Mouse (Mus musculus) embryonic facial prominence, embryonic 15.5 days (tissue): ENCODE measurements around the gene Lefty2. TPM values are rescaled to one million over a fixed set of nuclear protein-coding genes. Genes with fewer than 3 reads are reported as not detected.
"Not testable (repeated sequence)": the region's sequence is repeated elsewhere in the genome, so short reads cannot be mapped to it uniquely, and the experiment has no call there.

Experiments
- ATAC-seq: fragments of 200-750 bp; cut with Nextera tagmentation; 2 replicates; pipeline ENCODE4 v1.8.0; 2017; ENCODE audit warnings: low read depth, moderate TSS enrichment; ENCODE audit not compliant: insufficient number of reproducible peaks, low FRiP score, low TSS enrichment
- H3K27ac ChIP-seq: fragments of 300-500 bp; sonication (generic); replicated peaks from 2 replicates; pipeline ENCODE4 v1.5.1; 2015; ENCODE audit warnings: mild to moderate bottlenecking, inconsistent platforms
- H3K27me3 ChIP-seq: fragments of 300-500 bp; sonication (generic); 2 replicates; pipeline ENCODE4 v1.6.1; 2015; ENCODE audit warnings: inconsistent platforms
- H3K36me3 ChIP-seq: fragments of 300-500 bp; sonication (generic); 2 replicates; pipeline ENCODE4 v1.6.1; 2015; ENCODE audit warnings: mild to moderate bottlenecking, inconsistent platforms
- H3K4me1 ChIP-seq: fragments of 300-500 bp; sonication (generic); 2 replicates; pipeline ENCODE4 v1.6.1; 2015; ENCODE audit warnings: inconsistent platforms
- H3K4me2 ChIP-seq: fragments of 300-500 bp; sonication (generic); replicated peaks from 2 replicates; pipeline ENCODE4 v1.6.1; 2015; ENCODE audit warnings: mild to moderate bottlenecking, inconsistent platforms
- H3K4me3 ChIP-seq: fragments of 300-500 bp; sonication (generic); replicated peaks from 2 replicates; pipeline ENCODE4 v1.5.1; 2015; ENCODE audit warnings: mild to moderate bottlenecking, inconsistent platforms
- H3K9ac ChIP-seq: fragments of 300-500 bp; sonication (generic); 2 replicates; pipeline ENCODE4 v1.6.1; 2015; ENCODE audit warnings: inconsistent platforms
- H3K9me3 ChIP-seq: fragments of 300-500 bp; sonication (generic); replicated peaks from 2 replicates; pipeline ENCODE4 v1.6.1; 2016; ENCODE audit warnings: inconsistent platforms
- WGBS: fragments of 180-500 bp; shearing (Covaris S2); methylation state at CpG from one replicate; pipeline ENCODE4 v1.1.7; 2015; 5-methylcytosine and 5-hydroxymethylcytosine counted together
- polyA plus RNA-seq: library from polyadenylated mRNA; unstranded; fragments of >200 nt; fragmentation: Nextera tagmentation; extraction: Ambion mirVana; gene quantifications from 2 replicates; pipeline ENCODE4 v1.2.1, GENCODE M21; 2015

Gene Lefty2
- polyA plus RNA-seq, 1 experiment from 2014 or later: 0.24 TPM

GRCm38 (mm10) chr1:180873861-180874484, 18.9 kb upstream of the Lefty2 start:
- peak; percentile 53; the same call in 1 of the 2 replicates for ATAC-seq
- no peaks in the 10 kb centered on the region for H3K36me3 ChIP-seq
- no peak overlapping the region for H3K4me2 ChIP-seq
- H3K9ac ChIP-seq: no peak overlapping the region
- no peak overlapping the region for H3K4me3 ChIP-seq
- WGBS: 15% methylated on average over 9 of the region's 9 CpGs
- no peaks in the 10 kb centered on the region for H3K9me3 ChIP-seq
- H3K27ac ChIP-seq: no peak overlapping the region
- no peaks in the 10 kb centered on the region for H3K4me1 ChIP-seq
- H3K27me3 ChIP-seq: no peaks in the 10 kb centered on the region

- Histone ChIP-seq H3K4me2 (no peak overlapping the region), H3K9ac (no peak overlapping the region), H3K27me3 (no peaks in the 10 kb centered on the region), H3K4me3 (no peak overlapping the region), H3K27ac (no peak overlapping the region), H3K36me3 (no peaks in the 10 kb centered on the region), H3K4me1 (no peaks in the 10 kb centered on the region), H3K9me3 (no peaks in the 10 kb centered on the region)
- 71% methylated on average over 2 of the region's 2 CpGs for WGBS
- no peak for ATAC-seq
These were observed 18.3 kb upstream of the Lefty2 start for GRCm38 (mm10) chr1:180874615-180875014.

GRCm38 (mm10) chr1:180875126-180875525, 17.8 kb upstream of the Lefty2 start:
- WGBS: 82% methylated on average over 9 of the region's 9 CpGs
- H3K36me3 ChIP-seq: no peaks in the 10 kb centered on the region
- no peak for ATAC-seq
- no peak overlapping the region for H3K4me2 ChIP-seq
- no peak overlapping the region for H3K27ac ChIP-seq
- H3K27me3 ChIP-seq: no peaks in the 10 kb centered on the region
- no peak overlapping the region for H3K9ac ChIP-seq
- no peaks in the 10 kb centered on the region for H3K4me1 ChIP-seq
- H3K4me3 ChIP-seq: no peak overlapping the region
- H3K9me3 ChIP-seq: no peaks in the 10 kb centered on the region

- no peaks in the 10 kb centered on the region for H3K36me3 ChIP-seq
- no peak overlapping the region for H3K9ac ChIP-seq
- 76% methylated on average over 4 of the region's 4 CpGs for WGBS
- H3K9me3 ChIP-seq: no peaks in the 10 kb centered on the region
- no peaks in the 10 kb centered on the region for H3K27me3 ChIP-seq
- no peak overlapping the region for H3K27ac ChIP-seq
- H3K4me3 ChIP-seq: no peak overlapping the region
- H3K4me2 ChIP-seq: no peak overlapping the region
- ATAC-seq: no peak
- no peaks in the 10 kb centered on the region for H3K4me1 ChIP-seq
These were observed 15.4 kb upstream of the Lefty2 start for GRCm38 (mm10) chr1:180877466-180877865.

GRCm38 (mm10) chr1:180881768-180882167, 11.1 kb upstream of the Lefty2 start:
- H3K27ac ChIP-seq: no peak overlapping the region
- WGBS: 77% methylated on average over 3 of the region's 3 CpGs
- no peaks in the 10 kb centered on the region for H3K9me3 ChIP-seq
- no peaks in the 10 kb centered on the region for H3K36me3 ChIP-seq
- H3K4me2 ChIP-seq: no peak overlapping the region
- no peak overlapping the region for H3K9ac ChIP-seq
- H3K4me3 ChIP-seq: no peak overlapping the region
- no peaks in the 10 kb centered on the region for H3K4me1 ChIP-seq
- ATAC-seq: no peak
- H3K27me3 ChIP-seq: no peaks in the 10 kb centered on the region

- H3K9ac ChIP-seq: no peak overlapping the region
- ATAC-seq: no peak
- H3K27ac ChIP-seq: no peak overlapping the region
- no peaks in the 10 kb centered on the region for H3K27me3 ChIP-seq
- no peak overlapping the region for H3K4me2 ChIP-seq
- H3K36me3 ChIP-seq: no peaks in the 10 kb centered on the region
- no peak overlapping the region for H3K4me3 ChIP-seq
- no peaks in the 10 kb centered on the region for H3K9me3 ChIP-seq
- peaks cover 6% of the 10 kb centered on the region for H3K4me1 ChIP-seq
- 48% methylated on average over 7 of the region's 7 CpGs for WGBS
These were observed 9.2 kb upstream of the Lefty2 start for GRCm38 (mm10) chr1:180883731-180884130.

GRCm38 (mm10) chr1:180884484-180884883, 8.4 kb upstream of the Lefty2 start:
- no peak for ATAC-seq
- Histone ChIP-seq H3K36me3 (no peaks in the 10 kb centered on the region), H3K4me1 (peaks cover 13% of the 10 kb centered on the region), H3K27me3 (no peaks in the 10 kb centered on the region), H3K4me2 (no peak overlapping the region), H3K9ac (no peak overlapping the region), H3K27ac (no peak overlapping the region), H3K9me3 (no peaks in the 10 kb centered on the region), H3K4me3 (no peak overlapping the region)
- 78% methylated on average over 9 of the region's 9 CpGs for WGBS

GRCm38 (mm10) chr1:180888556-180889042, 4.3 kb upstream of the Lefty2 start:
- 2% methylated on average over 13 of the region's 13 CpGs for WGBS
- H3K9me3 ChIP-seq: no peaks in the 10 kb centered on the region
- H3K27ac ChIP-seq: peak overlapping the region; percentile 58; the same call in 1 of the 2 replicates
- H3K4me2 ChIP-seq: peak overlapping the region; percentile 45
- peak overlapping the region; percentile 3; the same call in 1 of the 2 replicates for H3K4me3 ChIP-seq
- H3K9ac ChIP-seq: 0 out of 2 replicates have a peak overlapping the region, but pooled peaks have one; percentile 6
- no peaks in the 10 kb centered on the region for H3K36me3 ChIP-seq
- H3K27me3 ChIP-seq: peaks cover 14% of the 10 kb centered on the region
- peak; percentile 68 for ATAC-seq
- peaks cover 13% of the 10 kb centered on the region for H3K4me1 ChIP-seq

GRCm38 (mm10) chr1:180889172-180889571, 3.7 kb upstream of the Lefty2 start:
- H3K9me3 ChIP-seq: no peaks in the 10 kb centered on the region
- H3K4me3 ChIP-seq: no peak overlapping the region
- H3K9ac ChIP-seq: 0 out of 2 replicates have a peak overlapping the region, but pooled peaks have one; percentile 6
- H3K36me3 ChIP-seq: no peaks in the 10 kb centered on the region
- ATAC-seq: no peak
- H3K27ac ChIP-seq: peak overlapping the region; percentile 58; the same call in 1 of the 2 replicates
- H3K4me2 ChIP-seq: peak overlapping the region; percentile 45
- 42% methylated on average over 7 of the region's 7 CpGs for WGBS
- H3K27me3 ChIP-seq: peaks cover 20% of the 10 kb centered on the region
- peaks cover 13% of the 10 kb centered on the region for H3K4me1 ChIP-seq

GRCm38 (mm10) chr1:180889841-180890240, 3.1 kb upstream of the Lefty2 start:
- H3K4me2 ChIP-seq: no peak overlapping the region
- H3K36me3 ChIP-seq: no peaks in the 10 kb centered on the region
- no peak overlapping the region for H3K4me3 ChIP-seq
- H3K4me1 ChIP-seq: peaks cover 13% of the 10 kb centered on the region
- WGBS: 58% methylated on average over 6 of the region's 6 CpGs
- H3K27me3 ChIP-seq: peaks cover 27% of the 10 kb centered on the region
- H3K27ac ChIP-seq: no peak overlapping the region
- ATAC-seq: no peak
- H3K9ac ChIP-seq: no peak overlapping the region
- no peaks in the 10 kb centered on the region for H3K9me3 ChIP-seq

- 6% methylated on average over 50 of the region's 51 CpGs for WGBS
- Histone ChIP-seq H3K4me2 (peak overlapping the region; percentile 32), H3K27me3 (peaks cover 47% of the 10 kb centered on the region), H3K4me3 (peak overlapping the region; percentile 10; the same call in 1 of the 2 replicates)
- not testable (repeated sequence) for ATAC-seq, H3K27ac ChIP-seq, H3K36me3 ChIP-seq, H3K9ac ChIP-seq, H3K9me3 ChIP-seq, H3K4me1 ChIP-seq
These were observed 1.4 kb downstream of the Lefty2 start for GRCm38 (mm10) chr1:180894088-180894987.
